Mouse (Mus musculus) intestine, embryonic 14.5 days (tissue): ENCODE measurements around the gene Ruvbl2. TPM values are rescaled to one million over a fixed set of nuclear protein-coding genes. Genes with fewer than 3 reads are reported as not detected.

Experiments used
- ATAC-seq: fragments of 200-750 bp; cut with Nextera tagmentation; replicated peaks from 2 replicates; pipeline ENCODE4 v1.8.0; 2017; ENCODE audit warnings: low read depth, moderate number of reproducible peaks, moderate TSS enrichment, moderate library complexity; ENCODE audit not compliant: low FRiP score, low TSS enrichment
- DNase-seq: peaks from one replicate; pipeline ENCODE4 v3.0.0-alpha.2; 2018; ENCODE audit warnings: low spot score
- H3K27ac ChIP-seq: fragments of 300-500 bp; sonication (generic); 2 replicates; pipeline ENCODE4 v1.5.1; 2014; ENCODE audit warnings: low read depth, mild to moderate bottlenecking, control low read depth
- H3K27me3 ChIP-seq: fragments of 300-500 bp; sonication (generic); replicated peaks from 2 replicates; pipeline ENCODE4 v1.6.1; 2014; ENCODE audit warnings: low read length, control low read depth; ENCODE audit not compliant: control insufficient read depth, insufficient read depth
- H3K36me3 ChIP-seq: fragments of 300-500 bp; sonication (generic); 2 replicates; pipeline ENCODE4 v1.6.1; 2014; ENCODE audit warnings: low read length, control low read depth; ENCODE audit not compliant: control insufficient read depth, insufficient read depth
- H3K4me1 ChIP-seq: fragments of 300-500 bp; sonication (generic); replicated peaks from 2 replicates; pipeline ENCODE4 v1.6.1; 2014; ENCODE audit warnings: low read length, control low read depth, mixed read lengths; ENCODE audit not compliant: control insufficient read depth, insufficient read depth
- H3K4me2 ChIP-seq: fragments of 300-500 bp; sonication (generic); 2 replicates; pipeline ENCODE4 v1.6.1; 2014; ENCODE audit warnings: low read length
- H3K4me3 ChIP-seq: fragments of 300-500 bp; sonication (generic); 2 replicates; pipeline ENCODE4 v1.5.1; 2014; ENCODE audit warnings: low read depth, low read length, control low read depth, mixed read lengths
- H3K9ac ChIP-seq: fragments of 300-500 bp; sonication (generic); 2 replicates; pipeline ENCODE4 v1.6.1; 2014; ENCODE audit warnings: mild to moderate bottlenecking, low read length
- H3K9me3 ChIP-seq: fragments of 300-500 bp; sonication (generic); 2 replicates; pipeline ENCODE4 v1.6.1; 2016; ENCODE audit warnings: low read length, control low read depth; ENCODE audit not compliant: control insufficient read depth
- WGBS: fragments of 180-500 bp; shearing (Covaris S2); extraction: QIAGEN DNeasy Blood & Tissue Kit; methylation state at CpG from one replicate; pipeline ENCODE4 v1.1.7; 2014; 5-methylcytosine and 5-hydroxymethylcytosine counted together
- polyA plus RNA-seq: library from polyadenylated mRNA; unstranded; fragments of >200 nt; fragmentation: Nextera tagmentation; extraction: Ambion mirVana; gene quantifications from 2 replicates; pipeline ENCODE4 v1.2.1, GENCODE M21; 2014

Ruvbl2 gene
- polyA plus RNA-seq, 1 experiment from 2014 or later = 164 TPM

GRCm38 (mm10) chr7:45458748-45459563, 21.1 kb upstream of the Ruvbl2 start:
- Histone ChIP-seq H3K9me3 (no peaks in the 10 kb centered on the region), H3K36me3 (peaks cover 55% of the 10 kb centered on the region), H3K4me3 (peak overlapping the region; percentile 92), H3K4me2 (peak overlapping the region; percentile 63), H3K4me1 (peaks cover 37% of the 10 kb centered on the region), H3K27ac (peak overlapping the region; percentile 90), H3K9ac (peak overlapping the region; percentile 89), H3K27me3 (no peaks in the 10 kb centered on the region)
- DNase-seq (peak; percentile 96), ATAC-seq (peak; percentile 67)
- 1% methylated on average over 41 of the region's 43 CpGs for WGBS

DNA sequence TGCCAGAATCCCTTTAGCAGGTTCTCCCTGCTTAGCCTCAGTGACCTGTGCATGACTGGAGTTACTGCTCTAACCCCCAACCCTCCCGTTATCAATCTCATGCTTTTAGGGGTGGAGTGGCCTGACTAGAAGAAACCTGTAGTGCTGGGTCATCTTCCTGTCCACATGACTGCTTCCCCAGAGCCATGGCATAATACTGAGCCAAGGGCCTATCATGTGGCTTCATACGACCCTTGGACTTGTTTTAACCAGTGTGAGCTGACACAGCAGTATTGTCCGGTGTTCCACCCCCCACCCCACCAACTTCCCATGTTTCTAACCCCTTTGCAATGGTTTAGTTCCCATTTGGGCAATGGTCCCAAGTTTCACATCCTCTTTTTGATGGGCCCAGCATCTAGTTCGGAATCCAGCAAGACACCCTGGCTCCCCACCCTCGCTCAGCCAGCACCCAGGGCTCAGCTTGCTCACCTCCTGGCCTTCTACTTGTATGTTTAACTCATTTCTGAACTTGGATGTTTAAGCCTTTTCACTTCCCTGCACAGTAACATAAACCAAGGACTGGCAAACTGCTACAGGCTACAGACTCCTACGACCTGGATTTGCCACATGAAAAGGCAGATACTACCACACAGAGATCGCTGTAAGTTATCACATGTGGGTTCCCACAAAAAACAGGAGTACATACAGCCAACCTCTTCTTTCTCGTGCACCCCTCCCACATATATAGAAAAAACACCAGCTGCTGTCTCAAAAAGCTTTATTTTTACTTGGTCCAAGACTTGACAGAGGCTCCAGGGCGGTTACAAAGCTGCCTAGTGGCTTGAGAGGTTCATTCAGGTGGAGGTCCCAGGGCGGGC, 19.5 kb upstream of the Ruvbl2 start:
- Histone ChIP-seq H3K9ac (peak overlapping the region; percentile 32; the same call in 1 of the 2 replicates), H3K36me3 (peaks cover 54% of the 10 kb centered on the region), H3K27ac (no peak overlapping the region), H3K9me3 (no peaks in the 10 kb centered on the region), H3K4me3 (peak overlapping the region; percentile 92), H3K27me3 (no peaks in the 10 kb centered on the region), H3K4me1 (peaks cover 37% of the 10 kb centered on the region), H3K4me2 (peak overlapping the region; percentile 63)
- ATAC-seq (no peak), DNase-seq (peak; percentile 69)
- 50% methylated on average over 9 of the region's 10 CpGs for WGBS

DNA sequence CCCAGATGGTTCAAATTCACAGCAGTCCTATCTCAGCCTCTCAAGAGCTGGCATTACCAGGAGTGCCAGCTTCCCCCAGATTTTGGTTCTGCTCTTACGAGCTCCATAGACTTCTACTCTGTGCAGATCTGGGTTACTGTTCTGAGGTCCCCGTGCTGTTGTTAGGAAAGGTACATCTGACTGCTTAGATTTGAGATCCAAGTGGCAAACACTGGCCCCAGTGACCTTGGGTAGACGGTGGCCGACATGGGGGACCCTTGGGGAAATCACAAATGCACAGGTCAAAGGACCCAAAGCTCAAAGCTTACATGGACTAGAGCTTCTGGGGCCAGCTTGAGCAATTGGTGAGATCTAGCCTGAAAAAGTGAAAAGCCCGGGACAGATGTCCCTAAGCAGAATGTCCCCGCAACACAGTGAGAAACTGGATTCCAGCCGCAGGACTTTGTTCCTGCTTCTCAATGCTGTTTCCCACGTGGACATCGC, 18.9 kb upstream of the Ruvbl2 start:
- no peak for ATAC-seq

GRCm38 (mm10) chr7:45455932-45456696, 18.2 kb upstream of the Ruvbl2 start:
- no peaks in the 10 kb centered on the region for H3K9me3 ChIP-seq
- no peak overlapping the region for H3K4me3 ChIP-seq
- H3K4me2 ChIP-seq = no peak overlapping the region
- peaks cover 27% of the 10 kb centered on the region for H3K4me1 ChIP-seq
- DNase-seq (no peak), ATAC-seq (no peak)
- no peak overlapping the region for H3K27ac ChIP-seq
- H3K36me3 ChIP-seq = peaks cover 58% of the 10 kb centered on the region
- H3K27me3 ChIP-seq = no peaks in the 10 kb centered on the region
- H3K9ac ChIP-seq = no peak overlapping the region
- 76% methylated on average over 13 of the region's 13 CpGs for WGBS

More for the DNA sequence above, 18.9 kb upstream of the Ruvbl2 start:
- Histone ChIP-seq H3K36me3 (peaks cover 58% of the 10 kb centered on the region), H3K9ac (no peak overlapping the region), H3K9me3 (no peaks in the 10 kb centered on the region), H3K4me2 (0 out of 2 replicates have a peak overlapping the region, but pooled peaks have one; percentile 63), H3K27me3 (no peaks in the 10 kb centered on the region), H3K4me3 (0 out of 2 replicates have a peak overlapping the region, but pooled peaks have one; percentile 92), H3K27ac (no peak overlapping the region), H3K4me1 (peaks cover 32% of the 10 kb centered on the region)
- DNase-seq = no peak
- WGBS = 51% methylated on average over 9 of the region's 9 CpGs

- H3K4me3 ChIP-seq = no peak overlapping the region
- ATAC-seq (no peak), DNase-seq (no peak)
- H3K4me2 ChIP-seq = no peak overlapping the region
- H3K36me3 ChIP-seq = peaks cover 62% of the 10 kb centered on the region
- H3K27me3 ChIP-seq = no peaks in the 10 kb centered on the region
- H3K9me3 ChIP-seq = no peaks in the 10 kb centered on the region
- H3K27ac ChIP-seq = no peak overlapping the region
- no peak overlapping the region for H3K9ac ChIP-seq
- peaks cover 16% of the 10 kb centered on the region for H3K4me1 ChIP-seq
- 91% methylated on average over 15 of the region's 15 CpGs for WGBS
These were observed 17.1 kb upstream of the Ruvbl2 start for GRCm38 (mm10) chr7:45454971-45455370.

DNA sequence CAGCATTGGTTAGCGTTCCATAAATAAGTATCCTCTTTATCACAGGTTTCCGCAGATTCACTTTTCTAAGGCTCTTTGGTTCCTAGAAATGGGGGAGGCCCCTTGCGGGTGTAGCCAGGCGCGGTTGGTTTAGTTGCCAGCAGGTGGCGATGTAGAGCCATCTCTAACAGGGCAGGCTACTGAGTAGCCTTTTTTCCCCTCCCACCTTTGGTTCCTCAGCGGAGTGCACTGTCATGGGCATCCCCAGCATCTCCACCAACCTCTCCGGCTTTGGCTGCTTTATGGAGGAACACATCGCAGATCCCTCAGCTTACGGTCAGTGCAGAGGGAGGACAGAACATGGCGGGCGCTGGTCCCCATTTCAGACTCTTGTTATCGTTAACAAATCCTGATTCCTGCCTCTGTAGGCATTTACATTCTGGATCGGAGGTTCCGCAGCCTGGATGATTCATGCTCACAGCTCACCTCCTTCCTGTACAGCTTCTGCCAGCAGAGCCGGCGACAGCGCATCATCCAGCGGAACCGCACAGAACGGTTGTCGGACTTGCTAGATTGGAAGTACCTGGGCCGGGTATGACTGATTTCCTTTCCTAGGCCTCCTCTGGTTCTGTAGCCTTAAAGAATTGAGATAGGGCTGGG, 13.6 kb upstream of the Ruvbl2 start:
- peaks cover 60% of the 10 kb centered on the region for H3K36me3 ChIP-seq
- H3K4me1 ChIP-seq = 0 out of 2 replicates have a peak, but pooled peaks cover 5% of the 10 kb centered on the region
- ATAC-seq (peak; percentile 70), DNase-seq (peak; percentile 93)
- no peaks in the 10 kb centered on the region for H3K27me3 ChIP-seq
- no peak overlapping the region for H3K27ac ChIP-seq
- 53% methylated on average over 23 of the region's 23 CpGs for WGBS
- H3K4me2 ChIP-seq = no peak overlapping the region
- no peak overlapping the region for H3K9ac ChIP-seq
- no peaks in the 10 kb centered on the region for H3K9me3 ChIP-seq
- H3K4me3 ChIP-seq = no peak overlapping the region

DNA sequence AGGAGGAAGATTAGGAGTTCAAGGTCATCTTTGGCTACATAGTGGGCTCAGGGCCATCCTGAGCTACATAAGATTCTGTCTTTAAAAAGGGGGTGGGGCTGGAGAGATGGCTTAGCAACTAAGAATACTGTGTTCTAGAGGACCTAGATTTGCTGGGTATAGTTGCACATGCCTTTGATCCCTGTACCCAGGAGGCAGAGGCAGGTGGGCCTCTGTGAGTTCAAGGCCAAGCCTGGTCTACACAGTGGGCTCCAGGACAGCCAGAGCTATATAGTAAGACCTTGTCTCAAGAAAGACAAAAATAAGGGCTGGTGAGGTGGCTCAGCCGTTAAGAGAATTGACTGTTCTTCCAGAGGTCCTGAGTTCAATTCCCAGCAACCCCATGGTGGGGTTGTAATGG, 12.1 kb upstream of the Ruvbl2 start:
- no peak overlapping the region for H3K4me3 ChIP-seq
- H3K9me3 ChIP-seq = no peaks in the 10 kb centered on the region
- H3K36me3 ChIP-seq = peaks cover 58% of the 10 kb centered on the region
- DNase-seq = no peak
- ATAC-seq = no peak
- H3K27me3 ChIP-seq = no peaks in the 10 kb centered on the region
- H3K9ac ChIP-seq = no peak overlapping the region
- 0 out of 2 replicates have a peak, but pooled peaks cover 5% of the 10 kb centered on the region for H3K4me1 ChIP-seq
- H3K4me2 ChIP-seq = no peak overlapping the region
- WGBS = 87% methylated on average over 1 of the region's 1 CpGs
- no peak overlapping the region for H3K27ac ChIP-seq
